Mouse (Mus musculus): Measurements from ENCODE around the gene Rdh8. TPM values are rescaled to one million over a fixed set of nuclear protein-coding genes. Genes with fewer than 3 reads are reported as not detected.

Gene Rdh8
- polyA plus RNA-seq, 1 experiment from 2014 or later: not detected

- Histone ChIP-seq H3K4me1 (replicated peaks; ENCODE audit: control insufficient read depth, insufficient read depth) (no peaks in the 10 kb centered on the region), H3K4me2 (replicated peaks; ENCODE audit: low read depth) (no peak overlapping the region), H3K4me3 (ENCODE audit: low read depth, low read length) (no peak overlapping the region), H3K27me3 (ENCODE audit: control insufficient read depth, insufficient read depth, low read length) (no peaks in the 10 kb centered on the region), H3K27ac (replicated peaks) (no peak overlapping the region), H3K9ac (ENCODE audit: low read length) (no peak overlapping the region), H3K9me3 (ENCODE audit: control insufficient read depth, low read length) (no peaks in the 10 kb centered on the region), H3K36me3 (ENCODE audit: control insufficient read depth, insufficient read depth, low read length) (no peaks in the 10 kb centered on the region)
- TF ChIP-seq EP300 (optimal IDR thresholded peaks at IDR 0.05) (no peak), CTCF (IDR thresholded peaks at IDR 0.05; ENCODE audit: low read depth) (peak; percentile 29)
- DNase-seq (ENCODE audit: low spot score) (no peak), ATAC-seq (ENCODE audit: low FRiP score, low TSS enrichment) (no peak)
- 77% methylated on average over 12 of the region's 12 CpGs for WGBS
Measured at GRCm38 (mm10) chr9:20870211-20871173, 52.2 kb downstream of the Rdh8 start.

- WGBS: 82% methylated on average over 9 of the region's 10 CpGs
- TF ChIP-seq CTCF (IDR thresholded peaks at IDR 0.05; ENCODE audit: low read depth): no peak
- no peak for TF ChIP-seq EP300 (optimal IDR thresholded peaks at IDR 0.05)
- ATAC-seq (ENCODE audit: low FRiP score, low TSS enrichment): no peak
- no peaks in the 10 kb centered on the region for H3K27me3 ChIP-seq (ENCODE audit: control insufficient read depth, insufficient read depth, low read length)
- no peak overlapping the region for H3K9ac ChIP-seq (ENCODE audit: low read length)
- no peaks in the 10 kb centered on the region for H3K4me1 ChIP-seq (replicated peaks; ENCODE audit: control insufficient read depth, insufficient read depth)
- no peak overlapping the region for H3K4me2 ChIP-seq (replicated peaks; ENCODE audit: low read depth)
- no peak overlapping the region for H3K4me3 ChIP-seq (ENCODE audit: low read depth, low read length)
- DNase-seq (ENCODE audit: low spot score): no peak
- H3K9me3 ChIP-seq (ENCODE audit: control insufficient read depth, low read length): no peaks in the 10 kb centered on the region
- no peak overlapping the region for H3K27ac ChIP-seq (replicated peaks)
- no peaks in the 10 kb centered on the region for H3K36me3 ChIP-seq (ENCODE audit: control insufficient read depth, insufficient read depth, low read length)
Measured at GRCm38 (mm10) chr9:20872991-20873390, 54.7 kb downstream of the Rdh8 start.

- TF ChIP-seq EP300 (optimal IDR thresholded peaks at IDR 0.05) (no peak), CTCF (IDR thresholded peaks at IDR 0.05; ENCODE audit: low read depth) (no peak)
- H3K27ac ChIP-seq (replicated peaks): no peak overlapping the region
- no peaks in the 10 kb centered on the region for H3K27me3 ChIP-seq (ENCODE audit: control insufficient read depth, insufficient read depth, low read length)
- 89% methylated on average over 12 of the region's 12 CpGs for WGBS
- H3K9me3 ChIP-seq (ENCODE audit: control insufficient read depth, low read length): no peaks in the 10 kb centered on the region
- no peak for DNase-seq (ENCODE audit: low spot score)
- H3K36me3 ChIP-seq (ENCODE audit: control insufficient read depth, insufficient read depth, low read length): no peaks in the 10 kb centered on the region
- H3K4me1 ChIP-seq (replicated peaks; ENCODE audit: control insufficient read depth, insufficient read depth): no peaks in the 10 kb centered on the region
- H3K4me3 ChIP-seq (ENCODE audit: low read depth, low read length): no peak overlapping the region
- H3K4me2 ChIP-seq (replicated peaks; ENCODE audit: low read depth): no peak overlapping the region
- no peak for ATAC-seq (ENCODE audit: low FRiP score, low TSS enrichment)
- no peak overlapping the region for H3K9ac ChIP-seq (ENCODE audit: low read length)
Measured at GRCm38 (mm10) chr9:20873521-20873920, 55.2 kb downstream of the Rdh8 start.

GRCm38 (mm10) chr9:20875021-20875790 is 56.9 kb downstream of the Rdh8 start:
- ATAC-seq (ENCODE audit: low FRiP score, low TSS enrichment) (no peak), DNase-seq (ENCODE audit: low spot score) (no peak)
- no peaks in the 10 kb centered on the region for H3K27me3 ChIP-seq (ENCODE audit: control insufficient read depth, insufficient read depth, low read length)
- H3K9ac ChIP-seq (ENCODE audit: low read length): no peak overlapping the region
- H3K27ac ChIP-seq (replicated peaks): no peak overlapping the region
- no peaks in the 10 kb centered on the region for H3K9me3 ChIP-seq (ENCODE audit: control insufficient read depth, low read length)
- TF ChIP-seq CTCF (IDR thresholded peaks at IDR 0.05; ENCODE audit: low read depth) (no peak), EP300 (optimal IDR thresholded peaks at IDR 0.05) (no peak)
- no peak overlapping the region for H3K4me2 ChIP-seq (replicated peaks; ENCODE audit: low read depth)
- 61% methylated on average over 22 of the region's 23 CpGs for WGBS
- no peaks in the 10 kb centered on the region for H3K4me1 ChIP-seq (replicated peaks; ENCODE audit: control insufficient read depth, insufficient read depth)
- no peaks in the 10 kb centered on the region for H3K36me3 ChIP-seq (ENCODE audit: control insufficient read depth, insufficient read depth, low read length)
- no peak overlapping the region for H3K4me3 ChIP-seq (ENCODE audit: low read depth, low read length)

Other genes with a start within 250 kb of the Rdh8 start
- 6.0 and 6.9 TPM in 2 replicates for gene Zfp846, start 237.2 kb upstream of the Rdh8 start, polyA plus RNA-seq (2015; fragmentation: Nextera tagmentation; extraction: Ambion mirVana)
- gene Ubl5, start 175.6 kb upstream of the Rdh8 start, polyA plus RNA-seq (2015; fragmentation: Nextera tagmentation; extraction: Ambion mirVana): 451 and 481 TPM in 2 replicates
- gene Fbxl12, start 173.7 kb upstream of the Rdh8 start, polyA plus RNA-seq (2015; fragmentation: Nextera tagmentation; extraction: Ambion mirVana): 7.2 and 8.2 TPM in 2 replicates
- gene Pin1, start 166.4 kb upstream of the Rdh8 start, polyA plus RNA-seq (2015; fragmentation: Nextera tagmentation; extraction: Ambion mirVana): 28.2 and 28.7 TPM in 2 replicates
- 2.3 and 2.5 TPM in 2 replicates for gene Olfm2, start 72.2 kb upstream of the Rdh8 start, polyA plus RNA-seq (2015; fragmentation: Nextera tagmentation; extraction: Ambion mirVana)
- gene Col5a3, start 3.4 kb upstream of the Rdh8 start, polyA plus RNA-seq (2015; fragmentation: Nextera tagmentation; extraction: Ambion mirVana): 2.4 and 2.6 TPM in 2 replicates
- 6.9 TPM in 2 replicates for gene A230050P20Rik, start 50.1 kb downstream of the Rdh8 start, polyA plus RNA-seq (2015; fragmentation: Nextera tagmentation; extraction: Ambion mirVana)
- gene Angptl6, start 61.2 kb downstream of the Rdh8 start, polyA plus RNA-seq (2015; fragmentation: Nextera tagmentation; extraction: Ambion mirVana): 7.7 and 7.9 TPM in 2 replicates
- 32.4 and 37.3 TPM in 2 replicates for gene Ppan, start 69.7 kb downstream of the Rdh8 start, polyA plus RNA-seq (2015; fragmentation: Nextera tagmentation; extraction: Ambion mirVana)
- gene Eif3g, start 80.1 kb downstream of the Rdh8 start, polyA plus RNA-seq (2015; fragmentation: Nextera tagmentation; extraction: Ambion mirVana): 215 and 221 TPM in 2 replicates
- gene Dnmt1, start 141.4 kb downstream of the Rdh8 start, polyA plus RNA-seq (2015; fragmentation: Nextera tagmentation; extraction: Ambion mirVana): 17.9 TPM in 2 replicates
- 16.3 and 19.4 TPM in 2 replicates for gene S1pr2, start 158.3 kb downstream of the Rdh8 start, polyA plus RNA-seq (2015; fragmentation: Nextera tagmentation; extraction: Ambion mirVana)
- 87.3 and 90.2 TPM in 2 replicates for gene Mrpl4, start 184.2 kb downstream of the Rdh8 start, polyA plus RNA-seq (2015; fragmentation: Nextera tagmentation; extraction: Ambion mirVana)
- gene Icam1, start 197.5 kb downstream of the Rdh8 start, polyA plus RNA-seq (2015; fragmentation: Nextera tagmentation; extraction: Ambion mirVana): 9.5 and 11.9 TPM in 2 replicates
- gene Icam4, start 210.9 kb downstream of the Rdh8 start, polyA plus RNA-seq (2015; fragmentation: Nextera tagmentation; extraction: Ambion mirVana): 0.50 and 0.81 TPM in 2 replicates
- 0.15 and 0.27 TPM in 2 replicates for gene Icam5, start 213.6 kb downstream of the Rdh8 start, polyA plus RNA-seq (2015; fragmentation: Nextera tagmentation; extraction: Ambion mirVana)
- gene Zglp1, start 248.6 kb downstream of the Rdh8 start, polyA plus RNA-seq (2015; fragmentation: Nextera tagmentation; extraction: Ambion mirVana): not detected in 2 replicates

Measured in stomach, postnatal 0 days (tissue).